35 mouse cellular contexts compared by ENCODE assay signal in genomic region chr11:12841393-12841792, GRCm38 (mm10).
"Had no signal": no experiment of that assay in that cellular context is flagged by ENCODE, and none has a peak within 500 bp of the region (broad histone marks: within the 10 kb centered on the region; RNA-seq: fewer than 3 reads in every experiment).

No protein-coding gene starts in this region.

- H3K4me3 ChIP-seq: heart, embryonic 10.5 days; heart, embryonic 12.5 days; heart, embryonic 13.5 days; heart, embryonic 15.5 days; hindbrain, embryonic 10.5 days; hindbrain, embryonic 12.5 days; hindbrain, embryonic 13.5 days; hindbrain, embryonic 15.5 days; intestine, embryonic 15.5 days; kidney, embryonic 15.5 days; layer of hippocampus, adult 2 months; left cerebral cortex, adult 2 months had no signal

- H3K9ac ChIP-seq: heart, embryonic 12.5 days; heart, embryonic 13.5 days; heart, embryonic 15.5 days; hindbrain, embryonic 12.5 days; hindbrain, embryonic 13.5 days; hindbrain, embryonic 14.5 days; hindbrain, embryonic 15.5 days; intestine, embryonic 15.5 days; kidney, embryonic 15.5 days had no signal

- H3K4me1 ChIP-seq: heart, embryonic 10.5 days; heart, embryonic 12.5 days; heart, embryonic 13.5 days; heart, embryonic 15.5 days; hindbrain, embryonic 10.5 days; hindbrain, embryonic 12.5 days; hindbrain, embryonic 13.5 days; hindbrain, embryonic 15.5 days; intestine, embryonic 15.5 days; kidney, embryonic 15.5 days had no signal

- H3K9me3 ChIP-seq: heart, embryonic 10.5 days; heart, embryonic 12.5 days; heart, embryonic 13.5 days; heart, embryonic 15.5 days; hindbrain, embryonic 10.5 days; hindbrain, embryonic 12.5 days; hindbrain, embryonic 13.5 days; hindbrain, embryonic 15.5 days; intestine, embryonic 15.5 days; kidney, embryonic 15.5 days had no signal

- H3K36me3 ChIP-seq: heart, embryonic 10.5 days; heart, embryonic 12.5 days; heart, embryonic 13.5 days; heart, embryonic 15.5 days; hindbrain, embryonic 10.5 days; hindbrain, embryonic 12.5 days; hindbrain, embryonic 13.5 days; hindbrain, embryonic 15.5 days; intestine, embryonic 15.5 days; kidney, embryonic 15.5 days had no signal

- DNase-seq: heart, postnatal 10 days; heart, postnatal 14 days; heart, postnatal 36 days; heart, postnatal 4 days; kidney, adult 11 months; kidney, adult 18-20 months; kidney, adult 2 months; kidney, adult 8-10 months; kidney, adult 9 months; kidney, postnatal 10 days; kidney, postnatal 14 days; kidney, postnatal 25 days; kidney, postnatal 36 days; kidney, postnatal 4 days; layer of hippocampus, adult 9-11 months; layer of hippocampus, postnatal 36 days had no signal

- H3K27ac ChIP-seq: heart, embryonic 10.5 days; heart, embryonic 13.5 days; heart, embryonic 15.5 days; hindbrain, embryonic 10.5 days; hindbrain, embryonic 12.5 days; hindbrain, embryonic 13.5 days; hindbrain, embryonic 14.5 days; hindbrain, embryonic 15.5 days; hindbrain, postnatal 0 days; intestine, embryonic 15.5 days; kidney, embryonic 15.5 days; kidney, postnatal 0 days; layer of hippocampus, adult 2 months; left cerebral cortex, adult 2 months had no signal

- ATAC-seq: hindbrain, embryonic 16.5 days; hindbrain, postnatal 0 days; inflammation-experienced regulatory T-cells, adult 6 months; intestine, embryonic 15.5 days; intestine, embryonic 16.5 days; intestine, postnatal 0 days had no signal

- H3K27me3 ChIP-seq: heart, embryonic 12.5 days; heart, embryonic 13.5 days; heart, embryonic 15.5 days; hindbrain, embryonic 12.5 days; hindbrain, embryonic 13.5 days; hindbrain, embryonic 15.5 days; intestine, embryonic 15.5 days; kidney, embryonic 15.5 days had no signal
